ENCODE assay signal across 10 mouse cellular contexts in genomic region chr7:24429413-24430112, GRCm38 (mm10). TPM values are rescaled to one million over a fixed set of nuclear protein-coding genes. Genes with fewer than 3 reads are reported as not detected.
DNase-seq lines count a peak whose midpoint lies in the region; ATAC-seq lines count a peak whose summit lies in the region.
"Had no signal": no experiment of that assay in that cellular context is flagged by ENCODE, and none has a peak within 500 bp of the region (broad histone marks: within the 10 kb centered on the region; RNA-seq: fewer than 3 reads in every experiment).

No protein-coding gene starts in this region.

- ATAC-seq in neural tube, embryonic 13.5 days (ENCODE audit: low read depth) = 0 out of 2 replicates have a peak, but pooled peaks have one; percentile 26
- ATAC-seq in midbrain, embryonic 15.5 days (replicated peaks) = no peak

- H3K4me2 ChIP-seq in neural tube, embryonic 13.5 days = no peak overlapping the region
- no peak overlapping the region for H3K4me2 ChIP-seq in midbrain, embryonic 15.5 days

- 71% methylated on average over 16 of the region's 16 CpGs for WGBS in neural tube, embryonic 13.5 days
- WGBS in midbrain, embryonic 15.5 days = 70% methylated on average over 16 of the region's 16 CpGs

- H3K27me3 ChIP-seq in neural tube, embryonic 13.5 days = peaks cover 10% of the 10 kb centered on the region; the same call in 1 of the 2 replicates
- H3K27me3 ChIP-seq in midbrain, embryonic 15.5 days (replicated peaks) = no peaks in the 10 kb centered on the region

- DNase-seq in neural tube, embryonic 10.5 days (ENCODE audit: extremely low spot score, low spot score) = no peak
- DNase-seq in frontal cortex, adult 2 months (ENCODE audit: extremely low spot score in 1 of 2, low spot score in 1 of 2) = peak; percentile 81 to 92
- DNase-seq in layer of hippocampus, adult 18-20 months (ENCODE audit: low spot score in 2 of 2) = peak; percentile 76 to 85
- DNase-seq in right cerebral cortex, postnatal 10 days (ENCODE audit: low spot score in 2 of 2) = peak; percentile 89 to 94
- no peak for DNase-seq in embryo, embryonic 10.5 days (ENCODE audit: low spot score)
- DNase-seq in thymus, postnatal 25 days = no peak

- H3K27ac ChIP-seq in neural tube, embryonic 13.5 days (replicated peaks) = 0 out of 2 replicates have a peak overlapping the region, but pooled peaks have one; percentile 13
- H3K27ac ChIP-seq in midbrain, embryonic 15.5 days = no peak overlapping the region

- H3K9ac ChIP-seq in neural tube, embryonic 13.5 days = no peak overlapping the region
- H3K9ac ChIP-seq in midbrain, embryonic 15.5 days = no peak overlapping the region

- H3K4me1 ChIP-seq in neural tube, embryonic 13.5 days (replicated peaks) = no peaks in the 10 kb centered on the region
- H3K4me1 ChIP-seq in midbrain, embryonic 15.5 days = no peaks in the 10 kb centered on the region

- H3K9me3 ChIP-seq in neural tube, embryonic 13.5 days = 0 out of 2 replicates have a peak, but pooled peaks cover 11% of the 10 kb centered on the region
- no peaks in the 10 kb centered on the region for H3K9me3 ChIP-seq in midbrain, embryonic 15.5 days

- H3K36me3 ChIP-seq in neural tube, embryonic 13.5 days = no peaks in the 10 kb centered on the region
- no peaks in the 10 kb centered on the region for H3K36me3 ChIP-seq in midbrain, embryonic 15.5 days (replicated peaks)

- H3K4me3 ChIP-seq in neural tube, embryonic 13.5 days = no peak overlapping the region
- no peak overlapping the region for H3K4me3 ChIP-seq in midbrain, embryonic 15.5 days

RNA-seq across cellular contexts. Expression of gene Irgc1, which starts 22.5 kb away (rescaled TPM):
- not detected in 2 replicates for polyA plus RNA-seq in neural tube, embryonic 13.5 days (2015; fragmentation: Nextera tagmentation; extraction: Ambion mirVana)
- 0.68 and 0.76 TPM in 2 replicates for polyA plus RNA-seq in frontal cortex, adult 2 months (2012; rRNA removed)
- not detected for total RNA-seq in layer of hippocampus, adult 18-20 months (2021)
- not detected in 2 replicates for polyA plus RNA-seq in midbrain, embryonic 15.5 days (2015; fragmentation: Nextera tagmentation; extraction: Ambion mirVana)
- total RNA-seq: hematopoietic stem cell, adult 5-6 weeks had no signal
- polyA plus RNA-seq: neural tube, embryonic 11.5 days had no signal

RNA-seq across cellular contexts. Expression of gene Smg9, which starts 30.1 kb away (rescaled TPM):
- polyA plus RNA-seq in neural tube, embryonic 13.5 days (2015; fragmentation: Nextera tagmentation; extraction: Ambion mirVana) = 36.2 and 37.7 TPM in 2 replicates
- polyA plus RNA-seq in frontal cortex, adult 2 months (2012; rRNA removed) = 78.1 and 90.1 TPM in 2 replicates
- total RNA-seq in layer of hippocampus, adult 18-20 months (2021) = 10 to 100 TPM; 33.2 to 34.8 TPM
- 38.4 and 40.3 TPM in 2 replicates for polyA plus RNA-seq in midbrain, embryonic 15.5 days (2015; fragmentation: Nextera tagmentation; extraction: Ambion mirVana)

RNA-seq across cellular contexts. Expression of gene Plaur, which starts 32.7 kb away (rescaled TPM):
- polyA plus RNA-seq in neural tube, embryonic 13.5 days (2015; fragmentation: Nextera tagmentation; extraction: Ambion mirVana) = 1.3 and 2.2 TPM in 2 replicates
- 1.1 and 1.8 TPM in 2 replicates for polyA plus RNA-seq in frontal cortex, adult 2 months (2012; rRNA removed)
- total RNA-seq in layer of hippocampus, adult 18-20 months (2021) = under 1 TPM; 0.54 to 0.91 TPM
- 1.6 and 1.9 TPM in 2 replicates for polyA plus RNA-seq in midbrain, embryonic 15.5 days (2015; fragmentation: Nextera tagmentation; extraction: Ambion mirVana)

RNA-seq across cellular contexts. Expression of gene Cadm4, which starts 52.3 kb away (rescaled TPM):
- 56.3 and 71.3 TPM in 2 replicates for polyA plus RNA-seq in neural tube, embryonic 13.5 days (2015; fragmentation: Nextera tagmentation; extraction: Ambion mirVana)
- 225 and 258 TPM in 2 replicates for polyA plus RNA-seq in frontal cortex, adult 2 months (2012; rRNA removed)
- total RNA-seq in layer of hippocampus, adult 18-20 months (2021) = 100 to 1,000 TPM; 136 to 141 TPM
- 79.2 and 81.1 TPM in 2 replicates for polyA plus RNA-seq in midbrain, embryonic 15.5 days (2015; fragmentation: Nextera tagmentation; extraction: Ambion mirVana)

RNA-seq across cellular contexts. Expression of gene Kcnn4, which starts 59.5 kb away (rescaled TPM):
- polyA plus RNA-seq in neural tube, embryonic 13.5 days (2015; fragmentation: Nextera tagmentation; extraction: Ambion mirVana) = 2.1 and 2.2 TPM in 2 replicates
- polyA plus RNA-seq in frontal cortex, adult 2 months (2012; rRNA removed) = 2.4 and 3.0 TPM in 2 replicates
- under 1 TPM; 0.36 to 0.72 TPM for total RNA-seq in layer of hippocampus, adult 18-20 months (2021)
- 0.92 and 1.1 TPM in 2 replicates for polyA plus RNA-seq in midbrain, embryonic 15.5 days (2015; fragmentation: Nextera tagmentation; extraction: Ambion mirVana)

Comparison
In these comparisons a context has a peak if more than half of its experiments do, and no peak if none do; other contexts are left out.
1. DNase-seq: peak in frontal cortex, adult 2 months (2 of 2), layer of hippocampus, adult 18-20 months (2 of 2) and right cerebral cortex, postnatal 10 days (2 of 2); none in neural tube, embryonic 10.5 days (single experiment), embryo, embryonic 10.5 days (single experiment) and thymus, postnatal 25 days (single experiment).